Mouse (Mus musculus): ENCODE measurements around the gene Nudt5.

GRCm38 (mm10) chr2:5894843-5895570 lies 50.2 kb downstream of the Nudt5 start, which contains the start of gene Sec61a2:
- TF ChIP-seq HCFC1 (IDR thresholded peaks at IDR 0.05; ENCODE audit: borderline replicate concordance, insufficient read depth, low read length) (no peak), MAFK (IDR thresholded peaks at IDR 0.05; ENCODE audit: insufficient read depth, low read depth, low read length) (no peak), ZNF384 (IDR thresholded peaks at IDR 0.05; ENCODE audit: low read depth, low read length) (no peak), CHD2 (IDR thresholded peaks at IDR 0.05; ENCODE audit: low read depth, low read length) (no peak)

Measured in ES-E14 (cell line).